Mouse (Mus musculus) midbrain, embryonic 16.5 days (tissue): ENCODE measurements around the gene Braf. TPM values are rescaled to one million over a fixed set of nuclear protein-coding genes. Genes with fewer than 3 reads are reported as not detected.

Source experiments
- ATAC-seq: fragments of 200-750 bp; cut with Nextera tagmentation; 2 replicates; pipeline ENCODE4 v1.8.0; 2017; ENCODE audit warnings: moderate TSS enrichment
- H3K27ac ChIP-seq: fragments of 300-500 bp; sonication (generic); 2 replicates; pipeline ENCODE4 v1.5.1; 2014; ENCODE audit warnings: mild to moderate bottlenecking, low read length, mixed read lengths
- H3K27me3 ChIP-seq: fragments of 300-500 bp; sonication (generic); 2 replicates; pipeline ENCODE4 v1.6.1; 2014; ENCODE audit warnings: low read depth, low read length, mixed read lengths; ENCODE audit not compliant: control insufficient read depth, insufficient read depth
- H3K36me3 ChIP-seq: fragments of 300-500 bp; sonication (generic); 2 replicates; pipeline ENCODE4 v1.6.1; 2014; ENCODE audit warnings: mild to moderate bottlenecking, low read length, moderate library complexity, mixed read lengths; ENCODE audit not compliant: control insufficient read depth, insufficient read depth
- H3K4me1 ChIP-seq: fragments of 300-500 bp; sonication (generic); 2 replicates; pipeline ENCODE4 v1.6.1; 2014; ENCODE audit warnings: mild to moderate bottlenecking, low read length, mixed read lengths; ENCODE audit not compliant: control insufficient read depth, insufficient read depth
- H3K4me2 ChIP-seq: fragments of 300-500 bp; sonication (generic); 2 replicates; pipeline ENCODE4 v1.6.1; 2014; ENCODE audit warnings: mild to moderate bottlenecking, low read length, mixed read lengths
- H3K4me3 ChIP-seq: fragments of 300-500 bp; sonication (generic); 2 replicates; pipeline ENCODE4 v1.5.1; 2014; ENCODE audit warnings: low read depth, mild to moderate bottlenecking, low read length, moderate library complexity, mixed read lengths
- H3K9ac ChIP-seq: fragments of 300-500 bp; sonication (generic); 2 replicates; pipeline ENCODE4 v1.6.1; 2014; ENCODE audit warnings: low read depth, low read length, mixed read lengths
- H3K9me3 ChIP-seq: fragments of 300-500 bp; sonication (generic); replicated peaks from 2 replicates; pipeline ENCODE4 v1.6.1; 2014; ENCODE audit warnings: mild to moderate bottlenecking, low read length, mixed read lengths; ENCODE audit not compliant: control insufficient read depth, poor library complexity, severe bottlenecking
- WGBS: fragments of 180-500 bp; shearing (Covaris S2); extraction: QIAGEN DNeasy Blood & Tissue Kit; methylation state at CpG from one replicate; pipeline ENCODE4 v1.1.7; 2014; 5-methylcytosine and 5-hydroxymethylcytosine counted together
- polyA plus RNA-seq: library from polyadenylated mRNA; unstranded; fragments of >200 nt; fragmentation: Nextera tagmentation; extraction: Ambion mirVana; gene quantifications from 2 replicates; pipeline ENCODE4 v1.2.1, GENCODE M21; 2015

The Braf gene
- polyA plus RNA-seq, 1 experiment from 2014 or later: 25.2 TPM

GRCm38 (mm10) chr6:39574555-39574869, 150.8 kb downstream of the Braf start:
- H3K27me3 ChIP-seq: no peaks in the 10 kb centered on the region
- 27% methylated on average over 10 of the region's 10 CpGs for WGBS
- peak overlapping the region; percentile 88 for H3K4me2 ChIP-seq
- H3K9me3 ChIP-seq: no peaks in the 10 kb centered on the region
- H3K9ac ChIP-seq: peak overlapping the region; percentile 86
- peak overlapping the region; percentile 95 for H3K27ac ChIP-seq
- H3K36me3 ChIP-seq: peaks cover 6% of the 10 kb centered on the region; the same call in 1 of the 2 replicates
- peaks cover 13% of the 10 kb centered on the region for H3K4me1 ChIP-seq
- ATAC-seq: peak; percentile 3
- peak overlapping the region; percentile 69 for H3K4me3 ChIP-seq

DNA sequence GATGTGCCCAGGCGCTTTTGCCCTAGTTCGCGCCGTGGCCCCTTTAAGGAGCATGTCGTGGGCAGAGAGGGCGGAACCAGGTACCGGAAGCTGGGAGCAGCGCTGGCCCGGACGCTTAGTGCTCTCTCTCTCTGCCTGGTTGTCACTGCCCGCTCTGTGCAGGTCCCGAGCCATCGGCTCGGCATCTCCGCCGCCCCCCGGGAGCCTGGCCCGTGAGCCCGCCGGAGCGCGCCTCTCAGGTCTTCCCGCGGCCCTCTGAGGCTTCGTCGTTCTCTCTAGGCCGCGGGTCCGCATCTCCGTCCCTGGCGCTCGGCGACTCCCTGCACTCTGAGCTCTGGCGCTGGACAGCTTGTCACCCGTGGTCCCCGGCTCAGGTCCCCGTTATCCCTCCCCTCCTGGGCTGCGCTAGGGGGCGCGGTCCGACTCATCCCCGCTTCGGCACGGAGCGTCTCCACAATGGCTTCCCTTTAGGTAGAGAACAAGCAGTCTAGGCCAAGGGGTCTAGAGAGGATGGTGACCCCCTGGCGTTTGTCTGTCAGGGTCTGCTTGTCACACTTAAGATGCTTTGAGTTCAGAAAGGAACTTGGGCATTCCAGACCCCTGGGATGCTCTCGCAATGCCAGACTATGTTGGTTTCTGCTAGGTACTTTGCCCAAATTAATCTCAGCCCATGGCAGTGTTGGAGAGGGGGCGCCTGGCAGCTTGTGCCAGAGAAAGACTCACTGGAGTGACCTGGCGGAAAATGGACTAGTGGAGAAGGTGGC, 151.3 kb downstream of the Braf start, which contains the start of gene Adck2:
Adck2 (plus strand) TSS at position 83 of the 764 bp plus-strand sequence.
- under 1% methylated on average over 47 of the region's 49 CpGs for WGBS

DNA sequence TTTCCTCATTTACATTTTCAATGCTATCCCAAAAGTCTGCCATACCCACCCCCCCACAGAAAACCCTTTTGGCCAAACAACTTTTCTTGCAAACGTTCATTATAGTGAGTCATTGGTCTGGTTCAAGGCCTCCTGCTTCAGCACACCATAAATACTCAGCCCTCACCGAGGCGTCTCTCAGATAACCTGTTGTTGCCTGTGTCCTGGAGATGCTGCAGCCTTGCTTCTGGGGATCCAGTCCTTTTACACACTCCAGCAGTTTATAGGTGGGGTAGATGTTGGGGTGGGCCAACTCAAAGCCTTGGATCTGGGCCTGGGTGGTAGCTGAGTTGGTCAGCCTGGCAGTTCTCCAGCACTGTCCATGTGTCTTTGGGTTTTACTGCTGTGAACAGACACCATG, 154.8 kb downstream of the Braf start:
- H3K9ac ChIP-seq: no peak overlapping the region
- ATAC-seq: no peak
- 83% methylated on average over 3 of the region's 3 CpGs for WGBS
- no peak overlapping the region for H3K4me3 ChIP-seq
- no peaks in the 10 kb centered on the region for H3K27me3 ChIP-seq
- H3K4me1 ChIP-seq: peaks cover 13% of the 10 kb centered on the region
- no peaks in the 10 kb centered on the region for H3K9me3 ChIP-seq
- H3K36me3 ChIP-seq: no peaks in the 10 kb centered on the region
- no peak overlapping the region for H3K27ac ChIP-seq
- H3K4me2 ChIP-seq: no peak overlapping the region

More for the DNA sequence above, 151.3 kb downstream of the Braf start, which contains the start of gene Adck2:
- H3K27ac ChIP-seq: peak within 1 kb of the TSS; percentile 95
- H3K9me3 ChIP-seq: no peaks in the 10 kb centered on the region
- H3K4me2 ChIP-seq: peak within 1 kb of the TSS; percentile 88
- peak within 1 kb of the TSS; percentile 86 for H3K9ac ChIP-seq
- H3K4me1 ChIP-seq: peaks cover 13% of the 10 kb centered on the region
- H3K27me3 ChIP-seq: no peaks in the 10 kb centered on the region
- H3K36me3 ChIP-seq: peaks cover 6% of the 10 kb centered on the region; the same call in 1 of the 2 replicates
- peak; percentile 97 for ATAC-seq
- H3K4me3 ChIP-seq: peak within 1 kb of the TSS; percentile 69

DNA sequence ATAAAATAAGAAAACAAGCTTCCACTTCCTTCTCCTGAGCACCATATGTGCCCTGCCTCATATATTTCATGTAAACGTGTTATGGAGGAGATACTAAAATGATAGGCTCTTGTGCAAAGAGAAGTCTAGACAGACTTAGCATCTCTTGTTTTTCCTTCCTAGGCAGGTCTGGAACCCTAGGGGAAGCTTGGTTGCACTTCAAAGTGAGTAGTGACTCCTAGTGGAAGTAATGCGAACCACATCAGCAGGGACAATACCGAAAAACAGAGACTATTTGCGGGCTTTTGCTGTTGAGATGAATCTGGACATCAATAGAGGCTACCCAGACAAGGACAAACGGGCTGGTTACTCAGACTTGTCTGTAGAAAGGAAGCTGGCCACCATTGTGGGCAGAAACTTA, 157.7 kb downstream of the Braf start:
- Histone ChIP-seq H3K4me1 (no peaks in the 10 kb centered on the region), H3K4me2 (no peak overlapping the region), H3K9me3 (no peaks in the 10 kb centered on the region), H3K4me3 (no peak overlapping the region), H3K9ac (no peak overlapping the region), H3K27me3 (no peaks in the 10 kb centered on the region), H3K27ac (no peak overlapping the region), H3K36me3 (no peaks in the 10 kb centered on the region)
- no peak for ATAC-seq
- 10% methylated on average over 5 of the region's 5 CpGs for WGBS

DNA sequence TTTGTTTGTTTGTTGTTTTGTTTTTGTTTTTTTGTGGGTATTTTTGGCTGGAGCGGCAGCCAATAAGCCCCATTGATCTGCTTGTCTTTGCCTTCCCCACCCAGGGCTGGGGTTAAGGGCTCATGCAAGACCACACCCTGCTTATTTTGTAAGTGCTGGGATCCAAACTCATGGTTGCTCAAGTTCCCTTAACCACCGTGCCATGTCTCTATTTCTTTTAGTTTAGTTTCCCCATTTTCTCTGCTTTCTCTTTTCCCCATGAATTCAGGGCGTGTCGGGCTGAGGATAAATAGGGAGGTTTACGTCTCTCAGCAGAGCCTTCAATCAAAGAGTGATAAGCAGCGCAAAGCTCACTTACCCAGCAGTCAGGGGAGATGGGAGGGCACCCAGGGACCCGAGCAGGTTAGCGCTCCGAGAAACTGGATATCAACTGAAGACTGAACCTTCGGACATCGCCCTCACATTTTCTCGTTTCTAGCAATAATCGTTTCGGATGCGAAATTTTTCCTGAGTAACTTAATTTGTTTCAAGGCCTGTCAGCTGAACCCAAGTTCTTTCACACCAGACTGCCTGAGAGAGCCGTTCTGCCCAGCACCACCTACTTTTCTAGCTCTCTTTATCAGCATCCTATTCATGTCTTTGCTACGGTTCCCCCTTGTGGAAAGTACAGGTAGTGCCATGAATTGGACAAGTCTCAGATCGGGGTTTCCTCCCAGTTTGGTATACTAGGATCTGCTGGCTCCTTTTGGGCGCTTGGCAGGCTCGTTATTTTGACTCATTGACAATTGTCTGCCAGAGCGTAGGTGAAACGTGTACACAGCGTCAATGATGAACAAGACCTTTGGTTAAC, 162.9 kb downstream of the Braf start:
- Histone ChIP-seq H3K4me2 (peak overlapping the region; percentile 40), H3K27me3 (no peaks in the 10 kb centered on the region), H3K9me3 (no peaks in the 10 kb centered on the region), H3K4me3 (no peak overlapping the region), H3K27ac (no peak overlapping the region), H3K36me3 (no peaks in the 10 kb centered on the region), H3K9ac (no peak overlapping the region), H3K4me1 (peaks cover 9% of the 10 kb centered on the region; the same call in 1 of the 2 replicates)
- peak; percentile 29; the same call in 1 of the 2 replicates for ATAC-seq
- WGBS: 18% methylated on average over 23 of the region's 23 CpGs

- H3K9ac ChIP-seq: no peak overlapping the region
- no peak for ATAC-seq
- no peak overlapping the region for H3K4me2 ChIP-seq
- 44% methylated on average over 6 of the region's 6 CpGs for WGBS
- H3K27ac ChIP-seq: no peak overlapping the region
- H3K4me3 ChIP-seq: no peak overlapping the region
- H3K36me3 ChIP-seq: no peaks in the 10 kb centered on the region
- H3K27me3 ChIP-seq: no peaks in the 10 kb centered on the region
- no peaks in the 10 kb centered on the region for H3K9me3 ChIP-seq
- peaks cover 31% of the 10 kb centered on the region for H3K4me1 ChIP-seq
Measured at GRCm38 (mm10) chr6:39559276-39559939, 165.9 kb downstream of the Braf start.

GRCm38 (mm10) chr6:39557723-39558261, 167.5 kb downstream of the Braf start, which contains the start of gene Dennd2a:
TSS of gene Dennd2a (minus strand) at chr6:39557867.
- Histone ChIP-seq H3K4me2 (peak within 1 kb of the TSS; percentile 68), H3K4me3 (peak within 1 kb of the TSS; percentile 63), H3K27me3 (no peaks in the 10 kb centered on the region), H3K36me3 (peaks cover 4% of the 10 kb centered on the region; the same call in 1 of the 2 replicates), H3K9ac (peak within 1 kb of the TSS; percentile 82), H3K4me1 (peaks cover 31% of the 10 kb centered on the region), H3K27ac (peak within 1 kb of the TSS; percentile 92), H3K9me3 (no peaks in the 10 kb centered on the region)
- peak; percentile 94 for ATAC-seq
- under 1% methylated on average over 47 of the region's 50 CpGs for WGBS

GRCm38 (mm10) chr6:39556900-39557659, 168.2 kb downstream of the Braf start:
- H3K4me2 ChIP-seq: peak overlapping the region; percentile 68
- H3K36me3 ChIP-seq: peaks cover 4% of the 10 kb centered on the region; the same call in 1 of the 2 replicates
- H3K4me3 ChIP-seq: peak overlapping the region; percentile 63
- H3K9me3 ChIP-seq: no peaks in the 10 kb centered on the region
- ATAC-seq: peak; percentile 65
- peak overlapping the region; percentile 92 for H3K27ac ChIP-seq
- peaks cover 29% of the 10 kb centered on the region for H3K4me1 ChIP-seq
- no peaks in the 10 kb centered on the region for H3K27me3 ChIP-seq
- H3K9ac ChIP-seq: peak overlapping the region; percentile 82
- WGBS: under 1% methylated on average over 51 of the region's 54 CpGs
